Mouse (Mus musculus) frontal cortex, adult (tissue): ENCODE measurements at regions not wholly inside any gene's neighbourhood (a gene's known extent, or its start where the extent isn't known, plus 50 kb on each side); places are given as distances from the start of the nearest gene placed in this dataset.

Experiments
- ATAC-seq: cut with Nextera tagmentation; 2 replicates; pipeline ENCODE4 v1.9.2; 2017; ENCODE audit warnings: mild to moderate bottlenecking, moderate library complexity, mixed read lengths; ENCODE audit not compliant: low TSS enrichment

DNA sequence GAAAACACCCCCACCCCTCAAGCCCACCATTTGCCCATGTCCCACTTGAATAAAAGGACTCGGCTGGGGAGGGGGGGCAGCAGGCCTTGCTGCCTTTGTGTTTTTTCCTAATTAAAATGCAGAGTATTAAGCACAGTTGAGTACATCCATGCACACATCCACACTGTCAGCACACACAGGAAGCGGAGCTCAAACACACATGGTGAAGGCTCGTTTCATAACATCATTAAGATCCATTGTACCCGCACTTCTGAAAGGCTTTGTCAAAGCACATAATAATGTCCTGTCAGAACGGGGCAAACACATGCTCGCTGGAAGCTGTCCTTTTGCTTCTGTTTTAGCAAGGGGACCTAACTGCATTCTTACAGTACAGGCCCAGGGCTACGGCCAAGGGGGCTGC is 75.3 kb upstream of the Arhgap21 start:
- no peak for ATAC-seq

- no peak for ATAC-seq
These were observed 74.6 kb upstream of the Arhgap21 start for GRCm38 (mm10) chr2:21043302-21043701.

- no peak for ATAC-seq
These were observed 68.9 kb upstream of the Arhgap21 start for GRCm38 (mm10) chr2:21037607-21038006.

DNA sequence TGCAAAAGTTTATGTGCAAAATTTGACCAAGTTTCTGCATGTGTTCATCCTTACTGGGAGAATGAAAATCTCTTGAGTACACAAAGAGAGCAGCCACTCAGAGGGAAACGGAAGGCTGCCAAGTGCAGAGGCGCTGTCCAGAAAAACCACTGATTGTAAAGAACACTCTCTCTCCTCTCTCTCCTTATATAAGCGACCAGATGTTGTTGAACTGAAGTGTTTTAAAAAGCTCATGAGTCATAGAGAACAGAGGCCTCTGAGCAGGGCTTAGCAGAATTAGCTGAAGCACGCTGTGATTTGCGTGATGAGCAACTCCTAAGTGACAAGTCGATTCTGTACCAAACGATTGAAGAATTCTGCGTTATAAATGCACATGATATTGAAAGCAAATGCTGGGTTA is 68.5 kb upstream of the Arhgap21 start:
- peak; percentile 87 for ATAC-seq

- ATAC-seq = no peak
These were observed 67.4 kb upstream of the Arhgap21 start for GRCm38 (mm10) chr2:21035884-21036648.

- ATAC-seq = peak; percentile 83
These were observed 66.0 kb upstream of the Arhgap21 start for GRCm38 (mm10) chr2:21034651-21035050.

DNA sequence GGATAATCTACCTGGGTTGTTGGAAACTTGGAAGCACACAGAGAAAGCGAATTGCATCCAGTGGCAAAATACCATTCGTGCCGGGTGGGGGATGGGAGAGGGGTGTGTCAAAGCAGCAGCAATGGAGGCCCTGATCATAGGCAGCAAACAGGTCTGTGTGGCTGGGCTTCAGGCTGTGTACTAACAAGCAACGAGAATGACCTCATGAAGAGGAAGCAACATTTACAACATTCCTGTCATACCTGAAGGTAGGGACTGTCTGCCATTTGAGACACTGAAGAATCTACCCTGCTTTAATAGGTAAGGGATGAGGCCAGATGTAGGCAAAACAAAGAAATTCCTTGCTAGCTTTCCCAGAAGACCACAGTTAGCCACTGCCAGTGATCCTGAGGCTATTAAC is 62.0 kb upstream of the Arhgap21 start:
- no peak for ATAC-seq

DNA sequence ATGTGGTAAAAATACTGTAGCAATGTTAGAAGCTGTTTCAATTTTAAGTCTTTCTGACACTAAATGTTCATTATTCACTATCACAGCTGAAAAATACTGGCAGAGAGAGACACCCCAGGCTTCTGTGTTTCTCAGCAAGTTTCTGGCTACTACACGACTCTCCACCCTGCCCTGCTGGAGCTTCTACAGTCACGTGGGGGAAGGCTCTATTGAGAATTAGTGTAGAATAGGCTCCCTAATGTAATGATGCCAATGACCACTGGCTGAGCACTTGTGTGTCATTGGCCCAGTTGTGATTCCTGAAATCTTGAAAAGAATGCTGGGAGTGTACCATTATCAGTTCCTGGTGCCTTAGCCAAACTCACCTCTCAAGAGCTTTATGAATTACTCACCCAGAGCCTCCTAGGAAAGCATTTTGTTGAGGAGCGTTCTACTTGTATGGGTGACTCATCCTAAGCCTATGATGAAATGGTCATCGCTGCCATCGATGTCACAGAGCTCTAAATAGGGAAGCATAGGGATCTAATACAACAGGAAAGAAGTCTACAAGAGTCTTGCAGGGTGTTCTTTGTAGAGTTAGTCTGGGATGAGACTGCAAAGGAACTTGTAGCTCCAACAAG is 60.8 kb upstream of the Arhgap21 start:
- peak; percentile 49; the same call in 1 of the 2 replicates for ATAC-seq

DNA sequence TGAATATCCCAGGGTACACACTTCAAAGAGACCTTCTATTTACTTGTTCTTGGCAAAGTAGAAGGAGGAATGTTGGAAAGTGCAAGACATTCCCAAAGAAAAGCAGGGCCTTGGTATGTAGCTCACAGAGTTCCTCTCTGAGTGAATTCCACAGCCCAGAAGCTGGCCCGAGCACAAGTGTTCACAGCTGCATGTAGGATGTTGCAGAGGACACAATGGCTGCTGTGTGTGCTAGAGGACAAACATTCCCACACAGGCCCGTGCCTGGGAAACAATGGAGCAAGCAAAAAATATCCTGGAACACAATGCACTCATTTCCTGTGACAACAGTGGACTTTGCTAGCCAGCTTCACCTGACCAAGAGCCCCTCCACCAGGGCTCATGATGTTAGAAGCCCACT is 59.9 kb upstream of the Arhgap21 start:
- ATAC-seq = peak; percentile 85

DNA sequence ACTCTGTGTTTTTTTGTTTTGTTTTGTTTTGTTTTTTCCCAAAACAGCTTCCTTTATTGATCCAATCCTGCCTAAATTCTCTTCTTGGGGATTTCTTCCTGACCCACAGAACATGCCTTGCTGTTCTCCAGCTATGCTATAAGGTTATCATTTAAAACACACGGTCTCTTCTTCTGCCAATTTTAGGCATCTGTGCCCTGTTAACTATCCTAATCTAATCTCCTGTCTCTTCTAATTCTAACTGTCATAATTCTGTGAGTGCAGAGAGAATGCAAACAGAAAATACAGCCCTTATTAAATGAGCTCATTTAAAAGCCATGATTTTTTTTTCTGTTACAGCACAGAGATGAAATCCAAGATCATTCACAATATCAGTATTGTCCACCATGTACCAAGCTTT is 49.9 kb upstream of the Arhgap21 start:
- ATAC-seq = no peak
